Mouse (Mus musculus): Measurements from ENCODE around the gene Pkp4. TPM values are rescaled to one million over a fixed set of nuclear protein-coding genes. Genes with fewer than 3 reads are reported as not detected.

Gene Pkp4
- polyA plus RNA-seq (2012; rRNA removed) = 21.9 and 22.9 TPM in 2 replicates

DNA sequence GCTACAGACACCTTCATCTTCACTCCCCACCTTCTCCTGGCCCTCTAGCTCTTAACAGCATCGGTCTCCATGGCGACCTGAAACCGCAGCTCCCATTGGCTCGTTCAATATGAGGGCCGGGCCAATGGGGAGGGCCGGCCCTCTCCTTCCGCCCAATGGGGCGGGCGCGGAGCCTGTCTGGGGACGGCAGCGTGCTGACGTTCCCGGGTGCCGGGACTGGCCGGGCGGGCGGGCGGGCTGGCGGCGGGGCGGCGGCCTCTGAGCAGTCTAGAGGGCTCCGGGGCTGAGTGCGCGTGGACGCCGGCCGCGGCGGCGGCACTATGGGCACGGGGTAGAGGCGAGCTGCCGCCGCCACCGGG lies at the start of gene Pkp4, which contains the start of gene Ccdc148:
Gene Pkp4 (plus strand): TSS at position 246 of the 359 bp plus-strand sequence.
Gene Ccdc148 (minus strand): TSS at position 79 of the 359 bp plus-strand sequence.
- Histone ChIP-seq H3K27me3 (ENCODE audit: control insufficient read depth, insufficient read depth, low read length) (peaks cover 9% of the 10 kb centered on the region; the same call in 1 of the 2 replicates), H3K27ac (ENCODE audit: insufficient read depth, low read length) (no peak within 1 kb of the TSS), H3K4me3 (ENCODE audit: extremely low read depth, insufficient read depth, insufficient read length) (peak within 1 kb of the TSS; percentile 79), H3K36me3 (ENCODE audit: control insufficient read depth, insufficient read depth, low read length) (no peaks in the 10 kb centered on the region), H3K4me1 (ENCODE audit: control insufficient read depth, insufficient read depth, insufficient read length) (peaks cover 8% of the 10 kb centered on the region)
- DNase-seq (ENCODE audit: low read depth in 1 of 2, low spot score in 2 of 2) = peak; percentile 75 to 84
- TF ChIP-seq CTCF (IDR thresholded peaks at IDR 0.05; ENCODE audit: extremely low read depth, insufficient read depth, insufficient read length, insufficient replicate concordance) (no peak), POLR2A (IDR thresholded peaks at IDR 0.05; ENCODE audit: low read depth, low read length) (no peak)
- WGBS = 1% methylated on average over 36 of the region's 37 CpGs

DNA sequence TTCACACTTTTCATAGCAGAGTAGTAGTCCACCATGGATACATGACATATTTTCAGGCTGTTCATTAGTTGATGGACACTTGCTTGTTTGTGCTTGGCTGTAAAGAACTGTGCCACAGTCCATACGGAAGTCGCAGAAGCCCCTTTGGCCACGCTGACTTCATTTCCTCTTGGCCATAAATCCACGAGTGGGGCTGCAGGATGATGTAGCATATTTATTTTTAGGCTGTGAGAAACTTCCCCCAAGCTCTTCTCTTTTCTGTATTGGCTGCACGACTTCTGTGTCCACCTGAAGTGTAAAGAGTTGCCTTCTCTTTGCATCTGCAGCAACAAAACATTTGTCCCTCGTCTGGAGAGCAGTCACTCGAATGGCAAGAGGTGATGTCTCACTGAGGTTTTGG lies 31.6 kb upstream of the Pkp4 start:
- Histone ChIP-seq H3K27me3 (ENCODE audit: control insufficient read depth, insufficient read depth, low read length) (no peaks in the 10 kb centered on the region), H3K36me3 (ENCODE audit: control insufficient read depth, insufficient read depth, low read length) (no peaks in the 10 kb centered on the region), H3K27ac (ENCODE audit: insufficient read depth, low read length) (no peak overlapping the region), H3K4me3 (ENCODE audit: extremely low read depth, insufficient read depth, insufficient read length) (no peak overlapping the region), H3K4me1 (ENCODE audit: control insufficient read depth, insufficient read depth, insufficient read length) (no peaks in the 10 kb centered on the region)
- DNase-seq (ENCODE audit: low read depth in 1 of 2, low spot score in 2 of 2) = no peak
- TF ChIP-seq CTCF (IDR thresholded peaks at IDR 0.05; ENCODE audit: extremely low read depth, insufficient read depth, insufficient read length, insufficient replicate concordance) (no peak), POLR2A (IDR thresholded peaks at IDR 0.05; ENCODE audit: low read depth, low read length) (no peak)
- WGBS = 17% methylated on average over 7 of the region's 7 CpGs

DNA sequence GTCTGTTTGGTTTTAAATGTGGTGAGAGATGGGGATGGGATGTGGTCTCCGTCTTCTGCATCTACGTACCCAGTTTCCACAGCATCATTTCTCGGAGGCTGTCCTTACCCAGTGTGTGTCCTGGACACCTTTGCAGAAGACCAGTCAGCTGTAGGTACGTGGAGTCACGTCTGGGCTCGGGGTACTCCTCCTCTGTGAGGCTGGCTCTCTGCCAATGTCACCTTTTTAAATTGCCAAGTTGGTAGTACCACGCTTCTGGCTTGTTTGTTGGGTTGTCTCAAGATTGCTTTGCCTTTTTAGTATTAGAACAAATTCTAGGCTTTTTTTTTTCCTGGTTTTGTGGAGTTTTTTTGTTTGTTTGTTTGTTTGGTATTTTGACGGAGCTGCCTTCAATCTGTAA lies 30.8 kb upstream of the Pkp4 start:
- Histone ChIP-seq H3K27me3 (ENCODE audit: control insufficient read depth, insufficient read depth, low read length) (no peaks in the 10 kb centered on the region), H3K36me3 (ENCODE audit: control insufficient read depth, insufficient read depth, low read length) (no peaks in the 10 kb centered on the region), H3K27ac (ENCODE audit: insufficient read depth, low read length) (no peak overlapping the region), H3K4me1 (ENCODE audit: control insufficient read depth, insufficient read depth, insufficient read length) (no peaks in the 10 kb centered on the region), H3K4me3 (ENCODE audit: extremely low read depth, insufficient read depth, insufficient read length) (no peak overlapping the region)
- TF ChIP-seq POLR2A (IDR thresholded peaks at IDR 0.05; ENCODE audit: low read depth, low read length) (no peak), CTCF (IDR thresholded peaks at IDR 0.05; ENCODE audit: extremely low read depth, insufficient read depth, insufficient read length, insufficient replicate concordance) (no peak)
- 80% methylated on average over 8 of the region's 8 CpGs for WGBS
- no peak for DNase-seq (ENCODE audit: low read depth in 1 of 2, low spot score in 2 of 2)

DNA sequence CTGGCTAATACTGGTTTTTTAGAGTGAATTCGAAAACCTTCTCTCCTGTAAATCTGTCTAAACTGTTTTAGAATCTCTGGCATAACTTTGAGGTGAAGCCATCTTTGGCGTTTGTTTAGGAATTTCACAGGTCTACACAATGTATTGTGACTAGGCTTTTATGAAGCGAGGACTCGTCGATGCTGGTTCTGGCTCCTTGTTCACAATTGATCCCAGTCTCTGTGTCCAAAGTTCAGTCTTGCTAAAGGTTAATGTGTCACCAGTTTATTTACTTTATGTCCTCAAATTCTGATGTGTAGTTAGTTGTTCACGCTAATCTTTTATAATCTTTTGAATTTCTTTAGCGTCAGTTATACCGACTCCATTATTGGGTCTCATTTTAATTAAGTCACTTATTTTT lies 29.6 kb upstream of the Pkp4 start:
- H3K36me3 ChIP-seq (ENCODE audit: control insufficient read depth, insufficient read depth, low read length) = no peaks in the 10 kb centered on the region
- no peak overlapping the region for H3K4me3 ChIP-seq (ENCODE audit: extremely low read depth, insufficient read depth, insufficient read length)
- DNase-seq (ENCODE audit: low read depth in 1 of 2, low spot score in 2 of 2) = no peak
- no peaks in the 10 kb centered on the region for H3K27me3 ChIP-seq (ENCODE audit: control insufficient read depth, insufficient read depth, low read length)
- H3K27ac ChIP-seq (ENCODE audit: insufficient read depth, low read length) = no peak overlapping the region
- no peaks in the 10 kb centered on the region for H3K4me1 ChIP-seq (ENCODE audit: control insufficient read depth, insufficient read depth, insufficient read length)
- TF ChIP-seq CTCF (IDR thresholded peaks at IDR 0.05; ENCODE audit: extremely low read depth, insufficient read depth, insufficient read length, insufficient replicate concordance) = no peak
- TF ChIP-seq POLR2A (IDR thresholded peaks at IDR 0.05; ENCODE audit: low read depth, low read length) = no peak
- 91% methylated on average over 8 of the region's 8 CpGs for WGBS

DNA sequence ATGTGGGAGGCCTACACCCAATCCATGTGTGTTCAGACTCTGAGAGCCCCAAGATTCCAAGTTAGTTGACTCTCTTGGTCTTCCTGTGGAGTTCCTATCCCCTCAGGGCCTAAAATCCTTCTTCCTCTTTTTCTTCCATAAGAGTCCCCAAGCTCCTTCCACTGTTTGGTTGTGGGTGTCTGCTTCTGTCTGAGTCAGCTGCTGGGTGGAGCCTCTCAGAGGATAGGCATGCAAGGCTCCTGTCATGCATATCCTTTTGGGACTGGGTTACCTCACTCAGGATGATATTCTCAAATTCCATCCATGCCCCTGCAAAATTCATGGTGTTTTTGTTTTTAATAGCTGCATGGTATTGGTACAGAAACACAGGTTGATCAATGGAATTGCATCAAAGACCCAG lies 5.2 kb upstream of the Pkp4 start:
- no peaks in the 10 kb centered on the region for H3K36me3 ChIP-seq (ENCODE audit: control insufficient read depth, insufficient read depth, low read length)
- TF ChIP-seq POLR2A (IDR thresholded peaks at IDR 0.05; ENCODE audit: low read depth, low read length) (no peak), CTCF (IDR thresholded peaks at IDR 0.05; ENCODE audit: extremely low read depth, insufficient read depth, insufficient read length, insufficient replicate concordance) (no peak)
- H3K4me1 ChIP-seq (ENCODE audit: control insufficient read depth, insufficient read depth, insufficient read length) = peaks cover 5% of the 10 kb centered on the region; the same call in 1 of the 2 replicates
- no peaks in the 10 kb centered on the region for H3K27me3 ChIP-seq (ENCODE audit: control insufficient read depth, insufficient read depth, low read length)
- no peak for DNase-seq (ENCODE audit: low read depth in 1 of 2, low spot score in 2 of 2)
- no peak overlapping the region for H3K4me3 ChIP-seq (ENCODE audit: extremely low read depth, insufficient read depth, insufficient read length)
- no peak overlapping the region for H3K27ac ChIP-seq (ENCODE audit: insufficient read depth, low read length)

DNA sequence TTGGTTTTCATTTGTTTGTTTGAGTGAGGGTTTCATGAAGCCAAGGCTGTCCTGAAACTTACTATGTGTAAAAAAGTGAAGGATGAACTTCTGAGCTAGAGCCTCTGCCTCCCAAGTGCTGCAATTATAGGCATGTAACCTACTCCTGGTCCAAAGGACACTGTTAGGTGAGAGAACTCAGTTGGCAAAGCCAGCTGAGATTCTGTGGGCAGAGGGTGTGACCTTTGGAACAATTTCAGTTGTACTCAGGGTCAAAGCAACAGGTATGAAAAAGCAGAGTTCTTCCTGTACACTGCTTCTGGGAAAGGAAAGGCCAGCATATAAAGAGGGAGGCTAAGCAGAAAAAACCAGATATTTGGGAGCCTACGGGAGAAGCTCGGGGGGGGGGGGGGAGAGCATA lies 2.5 kb upstream of the Pkp4 start:
- 81% methylated on average over 2 of the region's 2 CpGs for WGBS
- no peak overlapping the region for H3K27ac ChIP-seq (ENCODE audit: insufficient read depth, low read length)
- no peak for TF ChIP-seq CTCF (IDR thresholded peaks at IDR 0.05; ENCODE audit: extremely low read depth, insufficient read depth, insufficient read length, insufficient replicate concordance)
- TF ChIP-seq POLR2A (IDR thresholded peaks at IDR 0.05; ENCODE audit: low read depth, low read length) = no peak
- H3K4me1 ChIP-seq (ENCODE audit: control insufficient read depth, insufficient read depth, insufficient read length) = peaks cover 8% of the 10 kb centered on the region
- H3K36me3 ChIP-seq (ENCODE audit: control insufficient read depth, insufficient read depth, low read length) = no peaks in the 10 kb centered on the region
- DNase-seq (ENCODE audit: low read depth in 1 of 2, low spot score in 2 of 2) = no peak
- peaks cover 9% of the 10 kb centered on the region; the same call in 1 of the 2 replicates for H3K27me3 ChIP-seq (ENCODE audit: control insufficient read depth, insufficient read depth, low read length)
- H3K4me3 ChIP-seq (ENCODE audit: extremely low read depth, insufficient read depth, insufficient read length) = no peak overlapping the region

GRCm38 (mm10) chr2:59159961-59160604 lies 567 bp upstream of the Pkp4 start:
- 4% methylated on average over 16 of the region's 16 CpGs for WGBS
- Histone ChIP-seq H3K36me3 (ENCODE audit: control insufficient read depth, insufficient read depth, low read length) (no peaks in the 10 kb centered on the region), H3K4me1 (ENCODE audit: control insufficient read depth, insufficient read depth, insufficient read length) (peaks cover 8% of the 10 kb centered on the region), H3K4me3 (ENCODE audit: extremely low read depth, insufficient read depth, insufficient read length) (peak overlapping the region; percentile 46; the same call in 1 of the 2 replicates), H3K27ac (ENCODE audit: insufficient read depth, low read length) (no peak overlapping the region), H3K27me3 (ENCODE audit: control insufficient read depth, insufficient read depth, low read length) (peaks cover 9% of the 10 kb centered on the region; the same call in 1 of the 2 replicates)
- TF ChIP-seq CTCF (IDR thresholded peaks at IDR 0.05; ENCODE audit: extremely low read depth, insufficient read depth, insufficient read length, insufficient replicate concordance) = no peak
- no peak for TF ChIP-seq POLR2A (IDR thresholded peaks at IDR 0.05; ENCODE audit: low read depth, low read length)
- no peak for DNase-seq (ENCODE audit: low read depth in 1 of 2, low spot score in 2 of 2)

Measured in spleen, adult 2 months (tissue).